Mouse (Mus musculus) cerebellum, adult 2 months (tissue): ENCODE measurements around the gene Ptpn1. TPM values are rescaled to one million over a fixed set of nuclear protein-coding genes. Genes with fewer than 3 reads are reported as not detected.

Experiments used
- DNase-seq, 2 experiments: peaks; one replicate each; pipeline ENCODE4 v3.0.0; 2021
- H3K27ac ChIP-seq: fragments of 200-500 bp; 2 replicates; pipeline ENCODE4 v1.5.1; 2012; ENCODE audit warnings: low read length, control low read depth, inconsistent platforms; ENCODE audit not compliant: insufficient read depth
- H3K27me3 ChIP-seq: fragments of 200-500 bp; 2 replicates; pipeline ENCODE4 v1.6.1; 2012; ENCODE audit warnings: inconsistent platforms, mild to moderate bottlenecking, low read length, moderate library complexity; ENCODE audit not compliant: control insufficient read depth, insufficient read depth
- H3K4me1 ChIP-seq: fragments of 200-500 bp; 2 replicates; pipeline ENCODE4 v1.6.1; 2011; ENCODE audit warnings: low read length; ENCODE audit not compliant: control insufficient read depth, insufficient read depth
- H3K4me3 ChIP-seq: fragments of 200-500 bp; replicated peaks from 2 replicates; pipeline ENCODE3; 2011; ENCODE audit warnings: mild to moderate bottlenecking, low read depth, low read length, control low read depth; ENCODE audit not compliant: insufficient read depth
- CTCF ChIP-seq: fragments of 200-500 bp; IDR thresholded peaks from 2 replicates; pipeline ENCODE4 v1.5.1; 2011; ENCODE audit warnings: low read depth, mild to moderate bottlenecking, control low read depth, low read length, moderate library complexity, borderline replicate concordance; ENCODE audit not compliant: insufficient read depth
- POLR2A ChIP-seq: fragments of 200-500 bp; IDR thresholded peaks from 2 replicates; pipeline ENCODE4 v1.6.1; 2011; ENCODE audit warnings: low read length, control low read depth, borderline replicate concordance; ENCODE audit not compliant: insufficient read depth
- WGBS: fragments of 180-500 bp; shearing (Covaris S2); methylation state at CpG from one replicate; pipeline ENCODE4 v1.1.7; 2018; 5-methylcytosine and 5-hydroxymethylcytosine counted together
- polyA plus RNA-seq: library from polyadenylated mRNA; depleted of rRNA; stranded (reverse); fragments of >200 nt; gene quantifications from 2 replicates; pipeline ENCODE4 v1.2.3, GENCODE M21; 2012

Gene Ptpn1
- polyA plus RNA-seq, 1 experiment: 24.5 TPM

DNA sequence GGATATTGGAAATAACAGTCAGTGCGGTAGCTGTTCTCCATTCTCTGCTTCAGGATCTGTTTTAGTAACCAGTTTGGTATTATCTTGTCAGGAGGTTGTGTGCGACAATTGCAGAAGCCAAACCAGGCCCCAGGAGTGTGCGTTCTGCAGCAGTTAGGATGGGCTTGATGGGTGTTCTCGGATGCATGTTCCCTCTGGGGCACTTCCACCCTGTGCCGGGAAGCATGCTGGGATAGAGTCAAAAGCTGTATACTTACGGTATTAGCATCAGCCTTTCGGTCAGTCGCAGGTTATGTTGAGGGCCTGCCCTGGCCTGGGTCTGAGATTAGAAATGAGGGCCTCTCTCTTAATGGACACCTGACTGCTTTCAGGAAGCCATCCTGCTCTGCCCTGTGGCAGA is 28.7 kb downstream of the Ptpn1 start:
- TF ChIP-seq CTCF (no peak), POLR2A (no peak)
- WGBS: 90% methylated on average over 8 of the region's 8 CpGs

DNA sequence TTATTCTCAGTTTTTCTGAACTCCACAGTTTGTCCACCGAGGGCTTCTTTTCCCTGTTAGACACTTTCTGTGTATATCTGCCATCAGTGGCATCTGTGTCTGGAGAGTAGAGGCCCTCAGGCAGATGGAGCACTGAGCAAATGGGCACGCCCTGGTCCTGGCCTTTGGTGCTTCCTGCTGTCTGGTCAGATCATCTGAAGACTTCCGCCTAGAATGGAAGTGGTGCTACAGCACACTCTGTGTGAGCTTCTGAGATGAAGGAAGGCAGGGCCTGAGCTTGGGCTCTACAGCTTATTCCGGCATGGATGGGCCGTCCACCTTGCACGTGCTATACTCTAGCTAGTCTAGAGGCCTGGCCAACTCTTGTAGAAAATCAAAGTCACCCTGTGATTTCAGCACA is 30.5 kb downstream of the Ptpn1 start:
- no peak for DNase-seq
- Histone ChIP-seq H3K27ac (no peak overlapping the region), H3K27me3 (no peaks in the 10 kb centered on the region), H3K4me3 (no peak overlapping the region), H3K4me1 (peaks cover 32% of the 10 kb centered on the region)
- TF ChIP-seq CTCF (no peak), POLR2A (no peak)
- WGBS: 56% methylated on average over 6 of the region's 6 CpGs

More for the DNA sequence above, 28.7 kb downstream of the Ptpn1 start:
- Histone ChIP-seq H3K4me1 (peaks cover 32% of the 10 kb centered on the region), H3K4me3 (no peak overlapping the region), H3K27me3 (no peaks in the 10 kb centered on the region), H3K27ac (no peak overlapping the region)
- no peak for DNase-seq

DNA sequence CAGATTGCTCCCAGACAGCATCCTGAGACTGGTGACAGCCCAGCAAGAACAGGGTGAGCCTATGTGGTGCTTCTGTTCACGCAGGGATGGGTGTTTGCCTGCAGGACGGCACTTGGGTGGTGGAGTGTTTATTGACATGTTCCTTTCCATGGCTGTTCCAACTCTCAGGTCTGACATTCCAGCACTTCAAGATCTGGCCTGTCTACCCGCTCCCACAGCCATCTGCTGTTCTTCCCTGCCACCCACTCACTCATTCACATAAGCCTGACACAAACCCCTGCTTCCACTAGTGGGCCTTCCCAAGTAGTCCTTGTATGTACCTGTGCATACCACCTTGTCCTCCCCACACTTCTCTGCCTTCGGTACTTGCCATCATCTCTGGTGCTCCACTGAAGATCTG is 31.3 kb downstream of the Ptpn1 start:
- no peak for DNase-seq
- no peaks in the 10 kb centered on the region for H3K27me3 ChIP-seq
- TF ChIP-seq POLR2A (no peak), CTCF (no peak)
- peaks cover 27% of the 10 kb centered on the region for H3K4me1 ChIP-seq
- no peak overlapping the region for H3K4me3 ChIP-seq
- 46% methylated on average over 4 of the region's 4 CpGs for WGBS
- H3K27ac ChIP-seq: no peak overlapping the region

DNA sequence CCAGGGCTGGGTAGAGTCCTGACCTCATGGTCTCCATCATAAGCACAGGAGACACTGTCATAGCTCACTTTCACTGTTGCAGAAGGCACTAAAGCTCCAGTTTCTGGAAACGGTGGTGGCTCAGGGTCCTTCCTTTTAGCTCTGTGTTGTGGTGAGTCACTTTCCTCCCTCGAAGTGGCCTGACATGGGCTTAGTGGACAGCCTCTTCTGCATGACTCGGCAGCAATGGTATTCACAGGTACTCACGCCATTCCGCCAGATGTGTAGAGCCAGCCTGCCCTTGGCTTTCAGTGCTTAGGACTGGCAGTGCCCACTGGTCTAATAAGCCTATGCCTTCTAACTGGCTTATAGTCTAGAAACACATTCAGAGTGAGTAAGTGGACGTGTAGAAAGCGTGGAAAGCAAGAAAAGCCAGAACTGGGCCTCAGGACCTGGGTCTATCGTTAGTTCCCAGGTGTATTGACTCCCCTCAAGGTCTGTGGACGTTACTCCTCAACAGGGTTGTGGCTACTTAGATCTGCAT is 32.0 kb downstream of the Ptpn1 start:
- no peak overlapping the region for H3K4me3 ChIP-seq

DNA sequence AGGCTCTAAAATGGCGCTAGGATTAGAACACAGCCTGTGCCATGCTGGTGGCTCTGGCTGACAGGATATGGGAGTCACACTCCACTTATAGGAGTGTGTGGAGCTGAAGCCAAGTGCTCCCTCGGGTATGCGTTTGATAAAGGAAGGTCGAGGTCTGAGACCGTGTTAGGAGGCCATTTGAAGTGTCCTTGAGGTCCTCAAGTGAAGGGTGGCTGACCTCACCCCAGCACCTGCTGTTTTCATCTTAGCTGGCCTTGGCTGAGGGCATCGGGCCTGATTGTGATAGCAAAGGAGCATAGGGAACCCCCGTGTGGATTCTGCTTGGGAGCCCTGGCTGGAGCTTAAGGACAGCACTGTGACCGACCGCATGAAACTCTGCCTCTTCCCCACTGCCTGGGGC is 32.5 kb downstream of the Ptpn1 start:
- DNase-seq: no peak
- H3K27ac ChIP-seq: no peak overlapping the region
- H3K4me1 ChIP-seq: peaks cover 19% of the 10 kb centered on the region
- no peak for TF ChIP-seq CTCF
- TF ChIP-seq POLR2A: no peak
- H3K27me3 ChIP-seq: no peaks in the 10 kb centered on the region
- H3K4me3 ChIP-seq: no peak overlapping the region
- 88% methylated on average over 9 of the region's 9 CpGs for WGBS

More for the DNA sequence above, 32.0 kb downstream of the Ptpn1 start:
- WGBS: 95% methylated on average over 9 of the region's 9 CpGs
- H3K27me3 ChIP-seq: no peaks in the 10 kb centered on the region
- H3K4me1 ChIP-seq: peaks cover 22% of the 10 kb centered on the region
- TF ChIP-seq POLR2A: no peak
- no peak for TF ChIP-seq CTCF
- no peak for DNase-seq
- H3K27ac ChIP-seq: no peak overlapping the region

DNA sequence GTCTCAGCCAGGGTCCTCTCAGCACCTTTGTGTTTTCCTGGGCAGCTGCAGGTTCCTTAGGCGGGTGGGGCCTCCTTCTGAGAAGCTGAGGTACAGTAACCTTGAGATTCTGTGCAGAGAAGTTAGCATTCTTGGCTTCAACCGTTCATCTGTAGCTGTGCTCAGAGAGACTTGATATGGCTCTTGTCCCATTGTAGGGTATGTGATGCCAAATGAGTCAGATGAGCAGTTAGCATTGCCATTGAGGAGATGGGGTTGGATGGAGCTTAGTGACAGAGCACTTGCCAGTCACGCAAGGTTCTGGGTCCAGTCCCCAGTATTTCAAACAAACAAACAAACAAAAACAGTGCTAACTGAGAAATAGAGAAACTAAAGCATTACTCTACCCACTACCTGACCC is 34.1 kb downstream of the Ptpn1 start:
- 46% methylated on average over 3 of the region's 3 CpGs for WGBS
- Histone ChIP-seq H3K4me3 (no peak overlapping the region), H3K27ac (no peak overlapping the region), H3K4me1 (peaks cover 15% of the 10 kb centered on the region), H3K27me3 (no peaks in the 10 kb centered on the region)
- DNase-seq: no peak
- no peak for TF ChIP-seq CTCF
- TF ChIP-seq POLR2A: no peak

DNA sequence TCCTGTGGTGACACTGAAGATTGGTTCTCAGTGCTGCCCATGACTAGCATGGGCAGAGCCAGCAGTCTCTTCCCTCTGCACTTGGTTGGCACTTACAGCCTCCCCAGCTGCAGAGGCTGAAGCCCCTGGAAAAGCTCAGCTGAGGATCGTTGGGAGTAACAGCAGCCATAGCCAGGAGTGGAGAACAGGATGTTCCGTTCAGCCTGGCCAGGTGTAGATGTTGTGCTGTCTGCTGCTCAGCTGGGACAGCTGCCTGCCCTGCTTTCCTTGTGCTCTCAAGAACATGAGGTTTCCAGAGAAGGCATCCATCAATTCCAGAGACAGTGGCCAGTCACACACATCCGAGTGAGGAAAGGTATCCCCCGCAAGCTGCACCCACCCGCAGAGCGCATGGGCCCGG is 36.6 kb downstream of the Ptpn1 start:
- TF ChIP-seq POLR2A (no peak), CTCF (no peak)
- 91% methylated on average over 7 of the region's 7 CpGs for WGBS
- Histone ChIP-seq H3K27me3 (no peaks in the 10 kb centered on the region), H3K4me1 (peaks cover 3% of the 10 kb centered on the region), H3K27ac (no peak overlapping the region), H3K4me3 (no peak overlapping the region)
- DNase-seq: no peak

DNA sequence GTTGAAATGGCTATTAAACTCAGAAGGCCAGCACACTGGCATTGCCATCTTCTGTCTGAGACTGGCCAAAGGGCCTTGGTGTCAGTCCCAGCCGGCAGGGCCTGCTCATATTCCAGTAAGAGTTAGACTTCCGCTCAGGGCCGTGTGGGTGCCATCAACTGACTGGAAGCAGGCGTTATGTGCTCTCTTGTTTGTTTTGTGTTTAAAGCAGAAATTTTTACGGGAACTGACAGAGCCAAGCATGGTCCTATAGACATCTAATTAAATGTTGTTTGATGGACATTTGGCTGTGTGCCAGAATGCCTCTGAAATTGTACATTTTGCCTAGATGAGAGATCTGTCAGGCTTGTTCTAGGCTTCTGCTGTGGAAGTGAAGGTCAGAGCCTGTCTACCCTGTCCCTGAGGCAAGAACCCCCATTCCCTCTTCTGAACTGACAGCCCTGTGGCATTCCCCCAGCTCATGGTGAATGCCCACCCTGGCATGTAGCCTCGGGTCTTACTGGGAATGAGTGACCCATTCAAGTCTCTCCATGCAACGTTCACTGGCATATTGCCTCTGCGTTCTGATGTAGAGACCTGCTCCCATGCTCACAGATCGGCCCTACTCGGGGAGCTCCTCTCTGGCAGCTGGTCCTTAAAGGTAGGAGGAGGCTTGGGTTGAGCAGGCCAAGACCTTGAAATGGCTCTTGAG is 38.1 kb downstream of the Ptpn1 start:
- no peaks in the 10 kb centered on the region; the same call in 1 of the 2 replicates for H3K4me1 ChIP-seq
- no peaks in the 10 kb centered on the region for H3K27me3 ChIP-seq
- no peak overlapping the region for H3K4me3 ChIP-seq
- no peak for DNase-seq
- 39% methylated on average over 10 of the region's 10 CpGs for WGBS
- no peak for TF ChIP-seq CTCF
- no peak for TF ChIP-seq POLR2A
- no peak overlapping the region for H3K27ac ChIP-seq
